Mouse (Mus musculus): ENCODE data around the gene Tmem59. TPM values are rescaled to one million over a fixed set of nuclear protein-coding genes. Genes with fewer than 3 reads are reported as not detected.

The Tmem59 gene
- polyA plus RNA-seq, 1 experiment from 2014 or later = 321 TPM

DNA sequence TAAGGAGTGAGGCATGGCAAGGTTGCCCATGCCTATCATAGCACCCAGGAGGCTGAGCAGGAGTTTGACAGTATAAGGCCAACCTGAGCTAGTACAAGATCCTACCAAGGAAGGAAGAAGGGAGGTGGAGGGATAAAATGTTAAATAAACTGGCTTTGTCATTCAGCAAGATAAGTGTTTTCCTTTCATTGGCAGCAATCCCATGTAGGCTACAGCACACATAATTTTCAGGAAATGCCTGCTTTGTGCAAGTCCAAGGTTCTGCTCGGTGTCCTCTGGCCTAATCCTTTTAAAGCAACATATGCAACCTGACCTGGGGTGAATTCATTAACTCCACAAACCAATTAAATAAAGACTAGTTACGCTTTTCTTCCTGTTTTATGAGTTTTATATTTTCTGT is 67.2 kb downstream of the Tmem59 start:
- DNase-seq (peak; percentile 73), ATAC-seq (ENCODE audit: insufficient read depth) (no peak)
- no peak for TF ChIP-seq CTCF (IDR thresholded peaks at IDR 0.05; ENCODE audit: low read depth)
- peak overlapping the region; percentile 58; the same call in 1 of the 2 replicates for H3K27ac ChIP-seq (ENCODE audit: low read depth)
- 44% methylated on average over 2 of the region's 2 CpGs for WGBS
- H3K27me3 ChIP-seq (ENCODE audit: insufficient read depth, low read length) = no peaks in the 10 kb centered on the region
- peaks cover 7% of the 10 kb centered on the region; the same call in 1 of the 2 replicates for H3K4me1 ChIP-seq (ENCODE audit: insufficient read depth)
- H3K4me3 ChIP-seq (ENCODE audit: low read depth, low read length) = no peak overlapping the region
- no peaks in the 10 kb centered on the region for H3K9me3 ChIP-seq (ENCODE audit: low read depth, low read length)
- peaks cover 24% of the 10 kb centered on the region for H3K36me3 ChIP-seq (ENCODE audit: insufficient read depth)
- H3K9ac ChIP-seq = no peak overlapping the region; the same call in 1 of the 2 replicates
- H3K4me2 ChIP-seq = no peak overlapping the region

DNA sequence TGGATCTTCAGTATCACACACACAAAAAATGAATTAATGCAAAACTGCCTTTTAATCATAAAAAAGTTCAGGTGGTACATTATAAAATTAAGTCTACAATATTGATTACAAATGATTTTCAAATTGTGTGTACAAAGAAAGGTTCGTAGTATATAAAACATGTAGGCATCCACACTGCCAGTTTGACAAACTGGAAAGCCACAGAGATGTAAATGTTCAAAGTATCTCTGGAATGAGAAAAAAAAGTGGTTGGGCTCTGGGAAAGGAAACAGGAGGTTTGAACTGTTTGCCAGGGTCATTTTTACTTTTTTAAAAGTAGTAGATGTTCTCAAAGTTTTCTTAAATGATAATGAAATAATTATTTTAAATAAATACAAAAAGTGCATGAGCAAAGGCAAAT is 67.8 kb downstream of the Tmem59 start:
- Histone ChIP-seq H3K4me3 (ENCODE audit: low read depth, low read length) (no peak overlapping the region), H3K9ac (no peak overlapping the region), H3K4me2 (no peak overlapping the region), H3K27me3 (ENCODE audit: insufficient read depth, low read length) (no peaks in the 10 kb centered on the region), H3K9me3 (ENCODE audit: low read depth, low read length) (no peaks in the 10 kb centered on the region), H3K36me3 (ENCODE audit: insufficient read depth) (peaks cover 19% of the 10 kb centered on the region), H3K4me1 (ENCODE audit: insufficient read depth) (peaks cover 7% of the 10 kb centered on the region; the same call in 1 of the 2 replicates), H3K27ac (ENCODE audit: low read depth) (peak overlapping the region; percentile 58; the same call in 1 of the 2 replicates)
- DNase-seq (peak; percentile 53), ATAC-seq (ENCODE audit: insufficient read depth) (no peak)
- no peak for TF ChIP-seq CTCF (IDR thresholded peaks at IDR 0.05; ENCODE audit: low read depth)
- 40% methylated on average over 1 of the region's 1 CpGs for WGBS

DNA sequence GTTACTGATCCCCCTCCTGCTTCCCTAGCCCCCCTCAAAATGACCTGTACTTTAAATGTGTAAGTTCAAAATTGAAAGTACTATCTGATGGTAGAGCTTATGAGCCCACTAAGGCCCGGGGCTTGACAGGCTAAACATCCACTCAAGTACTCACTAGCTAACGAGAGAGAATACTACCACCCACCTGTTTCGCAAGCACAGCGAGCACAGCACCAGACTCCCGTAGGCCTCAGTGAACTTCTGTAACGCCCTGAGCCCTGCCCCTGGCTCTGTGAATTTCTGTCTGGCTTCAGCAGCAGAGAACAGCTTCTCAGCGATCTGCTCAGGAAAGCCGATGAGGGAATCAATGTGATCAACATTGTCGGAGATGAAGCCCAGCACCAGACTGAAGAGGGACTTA is 68.9 kb downstream of the Tmem59 start:
- Histone ChIP-seq H3K27me3 (ENCODE audit: insufficient read depth, low read length) (no peaks in the 10 kb centered on the region), H3K9me3 (ENCODE audit: low read depth, low read length) (no peaks in the 10 kb centered on the region), H3K27ac (ENCODE audit: low read depth) (no peak overlapping the region), H3K4me2 (no peak overlapping the region), H3K4me1 (ENCODE audit: insufficient read depth) (peaks cover 7% of the 10 kb centered on the region), H3K9ac (no peak overlapping the region), H3K4me3 (ENCODE audit: low read depth, low read length) (no peak overlapping the region), H3K36me3 (ENCODE audit: insufficient read depth) (peaks cover 18% of the 10 kb centered on the region)
- TF ChIP-seq CTCF (IDR thresholded peaks at IDR 0.05; ENCODE audit: low read depth) = no peak
- ATAC-seq (ENCODE audit: insufficient read depth) (no peak), DNase-seq (no peak)
- 65% methylated on average over 9 of the region's 9 CpGs for WGBS

DNA sequence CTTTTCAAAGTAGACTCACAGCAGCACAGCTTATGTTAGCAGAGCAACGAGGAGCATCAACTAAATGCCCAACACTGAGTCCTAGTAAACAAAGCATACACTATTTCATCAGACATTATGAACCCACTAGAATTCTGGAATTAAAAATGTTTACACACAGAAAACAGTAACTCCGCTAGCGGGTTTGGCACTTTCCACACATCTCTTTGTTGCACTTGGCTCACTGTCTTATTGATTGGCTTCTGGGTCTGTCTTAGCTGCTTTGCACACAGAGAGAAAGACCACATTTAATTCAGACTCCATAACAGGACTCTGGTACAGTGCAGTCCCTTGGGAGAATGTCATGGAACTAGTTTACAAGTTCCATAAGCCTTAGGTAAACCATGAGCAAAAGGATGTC is 69.9 kb downstream of the Tmem59 start:
- TF ChIP-seq CTCF (IDR thresholded peaks at IDR 0.05; ENCODE audit: low read depth) = no peak
- Histone ChIP-seq H3K9me3 (ENCODE audit: low read depth, low read length) (no peaks in the 10 kb centered on the region), H3K4me1 (ENCODE audit: insufficient read depth) (peaks cover 7% of the 10 kb centered on the region), H3K9ac (no peak overlapping the region), H3K27me3 (ENCODE audit: insufficient read depth, low read length) (no peaks in the 10 kb centered on the region), H3K4me2 (no peak overlapping the region), H3K4me3 (ENCODE audit: low read depth, low read length) (no peak overlapping the region), H3K27ac (ENCODE audit: low read depth) (peak overlapping the region; percentile 15; the same call in 1 of the 2 replicates), H3K36me3 (ENCODE audit: insufficient read depth) (peaks cover 11% of the 10 kb centered on the region)
- no peak for DNase-seq
- 72% methylated on average over 3 of the region's 3 CpGs for WGBS
- ATAC-seq (ENCODE audit: insufficient read depth) = no peak

DNA sequence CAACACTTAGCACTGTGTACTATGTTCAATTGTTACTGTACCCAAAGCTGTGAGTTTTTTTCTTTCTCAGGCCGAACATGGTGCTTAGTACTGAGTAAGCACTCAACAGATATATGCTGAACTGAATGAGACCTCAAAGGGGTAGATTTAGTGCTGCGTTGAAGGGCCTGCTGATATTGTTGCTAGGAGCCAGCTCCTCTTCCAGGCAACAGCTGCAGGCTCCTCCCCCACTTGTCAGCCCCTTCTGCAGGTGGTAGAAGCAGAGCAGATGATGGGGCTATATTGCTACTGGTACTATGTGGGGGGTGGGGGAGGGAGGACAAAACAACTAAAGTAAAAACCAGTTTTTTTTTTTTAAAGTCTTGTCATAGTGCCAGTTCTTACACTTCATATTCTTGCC is 71.3 kb downstream of the Tmem59 start:
- Histone ChIP-seq H3K27me3 (ENCODE audit: insufficient read depth, low read length) (no peaks in the 10 kb centered on the region), H3K27ac (ENCODE audit: low read depth) (no peak overlapping the region), H3K4me1 (ENCODE audit: insufficient read depth) (peaks cover 7% of the 10 kb centered on the region), H3K36me3 (ENCODE audit: insufficient read depth) (no peaks in the 10 kb centered on the region), H3K9me3 (ENCODE audit: low read depth, low read length) (no peaks in the 10 kb centered on the region), H3K9ac (no peak overlapping the region), H3K4me3 (ENCODE audit: low read depth, low read length) (no peak overlapping the region), H3K4me2 (no peak overlapping the region)
- ATAC-seq (ENCODE audit: insufficient read depth) (no peak), DNase-seq (peak; percentile 34)
- TF ChIP-seq CTCF (IDR thresholded peaks at IDR 0.05; ENCODE audit: low read depth) = no peak
- 27% methylated on average over 2 of the region's 2 CpGs for WGBS

DNA sequence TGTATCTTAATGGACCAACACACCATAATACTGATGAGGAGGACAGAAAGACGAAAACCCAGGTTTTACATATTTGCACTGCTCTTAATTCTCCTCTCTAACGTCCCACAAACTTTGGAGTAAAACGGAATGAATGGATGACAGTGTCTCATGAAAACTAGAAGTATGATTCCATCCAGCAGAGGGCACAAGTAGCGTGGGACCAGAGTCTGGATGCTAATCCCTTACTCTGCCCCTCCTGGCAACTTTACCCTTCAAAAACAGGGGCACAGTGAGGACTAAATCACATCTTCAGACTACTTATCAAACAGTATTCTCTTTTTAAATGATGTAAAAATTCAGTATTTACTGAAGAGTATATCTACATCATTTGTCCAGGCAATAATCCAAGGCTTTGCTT is 72.3 kb downstream of the Tmem59 start:
- DNase-seq (peak; percentile 85), ATAC-seq (ENCODE audit: insufficient read depth) (no peak)
- Histone ChIP-seq H3K4me3 (ENCODE audit: low read depth, low read length) (no peak overlapping the region), H3K9ac (no peak overlapping the region), H3K9me3 (ENCODE audit: low read depth, low read length) (no peaks in the 10 kb centered on the region), H3K27me3 (ENCODE audit: insufficient read depth, low read length) (no peaks in the 10 kb centered on the region), H3K4me1 (ENCODE audit: insufficient read depth) (peaks cover 3% of the 10 kb centered on the region), H3K27ac (ENCODE audit: low read depth) (no peak overlapping the region), H3K36me3 (ENCODE audit: insufficient read depth) (no peaks in the 10 kb centered on the region), H3K4me2 (no peak overlapping the region)
- 15% methylated on average over 4 of the region's 4 CpGs for WGBS
- peak; percentile 80 for TF ChIP-seq CTCF (IDR thresholded peaks at IDR 0.05; ENCODE audit: low read depth)

Other genes starting within 250 kb of the Tmem59 start
- gene Mrpl37, start 111.5 kb upstream of the Tmem59 start, polyA plus RNA-seq (2014; fragmentation: Nextera tagmentation; extraction: Ambion mirVana) = 106 and 115 TPM in 2 replicates
- 5.3 and 6.7 TPM in 2 replicates for gene Cyb5rl, start 111.4 kb upstream of the Tmem59 start, polyA plus RNA-seq (2014; fragmentation: Nextera tagmentation; extraction: Ambion mirVana)
- not detected in 2 replicates for gene Cdcp2, start 81.5 kb upstream of the Tmem59 start, polyA plus RNA-seq (2014; fragmentation: Nextera tagmentation; extraction: Ambion mirVana)
- gene Tceanc2, start 717 bp downstream of the Tmem59 start, polyA plus RNA-seq (2014; fragmentation: Nextera tagmentation; extraction: Ambion mirVana) = 17.1 and 28.3 TPM in 2 replicates
- gene Ldlrad1, start 30.8 kb downstream of the Tmem59 start, polyA plus RNA-seq (2014; fragmentation: Nextera tagmentation; extraction: Ambion mirVana) = not detected in 2 replicates
- gene Lrrc42, start 75.1 kb downstream of the Tmem59 start, polyA plus RNA-seq (2014; fragmentation: Nextera tagmentation; extraction: Ambion mirVana) = 69.0 and 75.2 TPM in 2 replicates
- gene Hspb11, start 75.2 kb downstream of the Tmem59 start, polyA plus RNA-seq (2014; fragmentation: Nextera tagmentation; extraction: Ambion mirVana) = 37.6 and 41.4 TPM in 2 replicates
- not detected in 2 replicates for gene Dio1, start 128.8 kb downstream of the Tmem59 start, polyA plus RNA-seq (2014; fragmentation: Nextera tagmentation; extraction: Ambion mirVana)
- gene Yipf1, start 136.0 kb downstream of the Tmem59 start, polyA plus RNA-seq (2014; fragmentation: Nextera tagmentation; extraction: Ambion mirVana) = 53.2 and 55.1 TPM in 2 replicates
- gene Ndc1, start 189.4 kb downstream of the Tmem59 start, polyA plus RNA-seq (2014; fragmentation: Nextera tagmentation; extraction: Ambion mirVana) = 55.2 and 57.5 TPM in 2 replicates

Measured in lung, embryonic 14.5 days (tissue).